ENCODE assay signal across 7 mouse cellular contexts in genomic region chr6:4746696-4747439, GRCm38 (mm10). TPM values are rescaled to one million over a fixed set of nuclear protein-coding genes. Genes with fewer than 3 reads are reported as not detected.
DNase-seq lines count a peak whose midpoint lies in the region; ATAC-seq and TF ChIP-seq lines count a peak whose summit lies in the region.

Gene Sgce, minus strand, starts transcription at chr6:4747207.
Gene Peg10, plus strand, starts transcription at chr6:4747306.

- TF ChIP-seq CTCF in brain, embryonic 14.5 days (IDR thresholded peaks at IDR 0.05; ENCODE audit: borderline replicate concordance, extremely low read depth, insufficient read depth, insufficient read length) = peak; percentile 71
- TF ChIP-seq CTCF in embryonic fibroblast, embryonic 13.5 days (IDR thresholded peaks at IDR 0.05; ENCODE audit: borderline replicate concordance, insufficient read depth, low read length) = peak; percentile 62; the same call in 1 of the 2 replicates
- TF ChIP-seq CTCF in liver, adult 2 months (IDR thresholded peaks at IDR 0.05; ENCODE audit: low read depth, low read length) = peak; percentile 67

- WGBS in heart, embryonic 12.5 days = 55% methylated on average over 33 of the region's 38 CpGs
- 39% methylated on average over 36 of the region's 38 CpGs for WGBS in kidney, embryonic 16.5 days
- 53% methylated on average over 38 of the region's 38 CpGs for WGBS in liver, adult 2 months

- H3K27me3 ChIP-seq in heart, embryonic 12.5 days (replicated peaks) = no peaks in the 10 kb centered on the region
- H3K27me3 ChIP-seq in kidney, embryonic 16.5 days (ENCODE audit: insufficient read depth, low read length) = no peaks in the 10 kb centered on the region
- H3K27me3 ChIP-seq in liver, adult 2 months (ENCODE audit: control insufficient read depth, insufficient read depth, low read length) = no peaks in the 10 kb centered on the region
- no peaks in the 10 kb centered on the region for H3K27me3 ChIP-seq in splenic B cell, adult 2 months (ENCODE audit: control insufficient read depth, insufficient read depth, low read length, poor library complexity, severe bottlenecking)

- no peaks in the 10 kb centered on the region for H3K4me1 ChIP-seq in embryonic fibroblast, embryonic 13.5 days (ENCODE audit: control insufficient read depth, insufficient read depth, low read length)
- 0 out of 2 replicates have a peak, but pooled peaks cover 2% of the 10 kb centered on the region for H3K4me1 ChIP-seq in heart, embryonic 12.5 days (replicated peaks)
- H3K4me1 ChIP-seq in kidney, embryonic 16.5 days (ENCODE audit: insufficient read depth, low read length) = no peaks in the 10 kb centered on the region
- H3K4me1 ChIP-seq in liver, adult 2 months (ENCODE audit: control insufficient read depth, insufficient read depth, low read length) = no peaks in the 10 kb centered on the region

- ATAC-seq in heart, embryonic 12.5 days (ENCODE audit: insufficient number of reproducible peaks, low FRiP score) = peak; percentile 51
- peak; percentile 74 for ATAC-seq in kidney, embryonic 16.5 days (ENCODE audit: low FRiP score, low TSS enrichment)
- 0 out of 2 replicates have a peak, but pooled peaks have one; percentile 34 for ATAC-seq in monocyte, adult 5-6 weeks (replicated peaks; ENCODE audit: insufficient number of reproducible peaks, low FRiP score, low TSS enrichment, poor library complexity, severe bottlenecking)

- DNase-seq in brain, embryonic 14.5 days (ENCODE audit: low read depth) = peak; percentile 94
- DNase-seq in liver, adult 2 months (ENCODE audit: extremely low read depth, low read depth, low spot score) = no peak
- peak; percentile 50 for DNase-seq in splenic B cell, adult 2 months (ENCODE audit: low read depth, low spot score)

- peaks cover 31% of the 10 kb centered on the region for H3K9me3 ChIP-seq in heart, embryonic 12.5 days (replicated peaks)
- peaks cover 28% of the 10 kb centered on the region for H3K9me3 ChIP-seq in kidney, embryonic 16.5 days (ENCODE audit: low read length)

- peak within 1 kb of the TSS; percentile 79 for H3K27ac ChIP-seq in embryonic fibroblast, embryonic 13.5 days (ENCODE audit: insufficient read depth, low read length)
- peak within 1 kb of the TSS; percentile 53; the same call in 1 of the 2 replicates for H3K27ac ChIP-seq in heart, embryonic 12.5 days (ENCODE audit: poor library complexity, severe bottlenecking)
- H3K27ac ChIP-seq in kidney, embryonic 16.5 days (ENCODE audit: low read length) = peak within 1 kb of the TSS; percentile 68
- no peak within 1 kb of the TSS for H3K27ac ChIP-seq in liver, adult 2 months (replicated peaks; ENCODE audit: insufficient read depth, low read depth, low read length)

- H3K4me2 ChIP-seq in heart, embryonic 12.5 days = peak within 1 kb of the TSS; percentile 63
- H3K4me2 ChIP-seq in kidney, embryonic 16.5 days (replicated peaks; ENCODE audit: low read depth, low read length) = peak within 1 kb of the TSS; percentile 59

- peak; percentile 34; the same call in 1 of the 2 replicates for TF ChIP-seq POLR2A in brain, embryonic 14.5 days (IDR thresholded peaks at IDR 0.05; ENCODE audit: borderline replicate concordance, extremely low read depth, insufficient read depth, insufficient read length, poor library complexity, severe bottlenecking)
- peak; percentile 52 for TF ChIP-seq POLR2A in embryonic fibroblast, embryonic 13.5 days (IDR thresholded peaks at IDR 0.05; ENCODE audit: low read depth, low read length)
- TF ChIP-seq POLR2A in liver, adult 2 months (IDR thresholded peaks at IDR 0.05; ENCODE audit: extremely low read depth, insufficient read depth, low read length) = no peak

- H3K9ac ChIP-seq in heart, embryonic 12.5 days = peak within 1 kb of the TSS; percentile 76
- H3K9ac ChIP-seq in kidney, embryonic 16.5 days (replicated peaks; ENCODE audit: low read length) = peak within 1 kb of the TSS; percentile 67
- H3K9ac ChIP-seq in liver, adult 2 months (ENCODE audit: low read depth, low read length) = peak within 1 kb of the TSS; percentile 68

- peaks cover 3% of the 10 kb centered on the region; the same call in 1 of the 2 replicates for H3K36me3 ChIP-seq in heart, embryonic 12.5 days
- H3K36me3 ChIP-seq in kidney, embryonic 16.5 days (ENCODE audit: insufficient read depth, low read length) = 0 out of 2 replicates have a peak, but pooled peaks cover 3% of the 10 kb centered on the region
- H3K36me3 ChIP-seq in liver, adult 2 months (ENCODE audit: control insufficient read depth, insufficient read depth, low read length) = no peaks in the 10 kb centered on the region
- no peaks in the 10 kb centered on the region for H3K36me3 ChIP-seq in splenic B cell, adult 2 months (ENCODE audit: control insufficient read depth, insufficient read depth, low read length, poor library complexity, severe bottlenecking)

- H3K79me2 ChIP-seq in liver, adult 2 months (ENCODE audit: control insufficient read depth, insufficient read depth, low read length) = no peaks in the 10 kb centered on the region

- peak within 1 kb of the TSS; percentile 55 for H3K4me3 ChIP-seq in embryonic fibroblast, embryonic 13.5 days (ENCODE audit: insufficient read depth, low read length)
- peak within 1 kb of the TSS; percentile 56 for H3K4me3 ChIP-seq in heart, embryonic 12.5 days
- H3K4me3 ChIP-seq in kidney, embryonic 16.5 days (ENCODE audit: low read length) = peak within 1 kb of the TSS; percentile 50
- peak within 1 kb of the TSS; percentile 75 for H3K4me3 ChIP-seq in liver, adult 2 months (ENCODE audit: insufficient read depth, low read depth, low read length)

RNA-seq across cellular contexts. Expression of gene Sgce, which starts in this region (rescaled TPM):
- 39.6 and 43.4 TPM in 2 replicates for polyA plus RNA-seq in brain, embryonic 14.5 days (2012; rRNA removed)
- polyA plus RNA-seq in embryonic fibroblast, embryonic 13.5 days (2011; ENCODE audit: insufficient read length, low read depth, missing spikeins) = 65.1 and 73.8 TPM in 2 replicates
- polyA plus RNA-seq in heart, embryonic 12.5 days (2016; fragmentation: Nextera tagmentation; extraction: Ambion mirVana) = 60.6 and 62.2 TPM in 2 replicates
- polyA plus RNA-seq in kidney, embryonic 16.5 days (2015; fragmentation: Nextera tagmentation; extraction: Ambion mirVana) = 47.4 and 50.8 TPM in 2 replicates
- total RNA-seq in liver, adult 2 months (2014; rRNA removed) = 6.1 and 9.3 TPM in 2 replicates
- 1.6 TPM in 2 replicates for polyA plus RNA-seq in liver, adult 2 months (2012; rRNA removed)
- 2.6 to 6.1 TPM (median 3.1 TPM) in 3 replicates for total RNA-seq in monocyte, adult 5-6 weeks (2017)

RNA-seq across cellular contexts. Expression of gene Peg10, which starts in this region (rescaled TPM):
- polyA plus RNA-seq in brain, embryonic 14.5 days (2012; rRNA removed) = 71.4 and 111 TPM in 2 replicates
- 19.2 and 22.9 TPM in 2 replicates for polyA plus RNA-seq in embryonic fibroblast, embryonic 13.5 days (2011; ENCODE audit: insufficient read length, low read depth, missing spikeins)
- 4.1 and 4.2 TPM in 2 replicates for polyA plus RNA-seq in heart, embryonic 12.5 days (2016; fragmentation: Nextera tagmentation; extraction: Ambion mirVana)
- polyA plus RNA-seq in kidney, embryonic 16.5 days (2015; fragmentation: Nextera tagmentation; extraction: Ambion mirVana) = 2.7 and 3.1 TPM in 2 replicates
- 0.09 and 0.67 TPM in 2 replicates for total RNA-seq in liver, adult 2 months (2014; rRNA removed)
- 0.02 and 0.07 TPM in 2 replicates for polyA plus RNA-seq in liver, adult 2 months (2012; rRNA removed)
- 0.10 to 1.5 TPM (median 0.43 TPM) in 3 replicates for total RNA-seq in monocyte, adult 5-6 weeks (2017)

Comparison
In these comparisons a context has a peak if more than half of its experiments do, and no peak if none do; other contexts are left out.
1. RNA of gene Sgce (polyA plus RNA-seq): 65.1 to 73.8 TPM in embryonic fibroblast, embryonic 13.5 days, 60.6 to 62.2 TPM in heart, embryonic 12.5 days, 47.4 to 50.8 TPM in kidney, embryonic 16.5 days and 39.6 to 43.4 TPM in brain, embryonic 14.5 days; 1.6 TPM in liver, adult 2 months; every median in the first group is over 10 times any median in the second.
2. Peak in every context shown above with its lines, with median percentiles within 50 percentile points of each other: CTCF ChIP-seq, H3K4me3 ChIP-seq, ATAC-seq and H3K9ac ChIP-seq.